ENCODE assay signal across 16 mouse cellular contexts in the genomic region with DNA sequence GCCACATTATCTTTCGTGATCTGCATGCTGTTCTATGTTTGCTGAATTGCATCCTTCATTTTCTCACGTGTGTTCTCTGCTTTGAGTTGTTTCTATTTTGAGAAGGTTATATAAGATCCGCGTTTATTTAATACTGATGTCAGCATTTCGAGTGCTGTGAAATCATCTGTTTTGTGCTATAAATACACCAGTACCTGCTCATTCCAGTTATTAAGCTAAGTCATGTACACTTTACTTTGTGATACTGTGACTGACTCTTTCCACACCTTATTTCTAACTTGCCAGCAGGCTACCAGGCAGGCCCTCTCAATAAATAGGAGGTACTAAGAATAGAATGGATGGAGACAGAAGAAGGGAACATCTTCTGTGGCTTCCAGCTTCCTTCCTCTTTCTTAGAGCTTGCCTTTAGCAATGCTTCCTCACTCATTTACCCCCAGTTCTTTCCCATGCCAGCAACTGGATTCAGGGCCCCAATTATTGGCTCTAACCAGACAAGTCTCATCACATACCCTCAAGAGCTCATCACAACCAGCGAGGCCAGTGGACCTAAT. TPM values are rescaled to one million over a fixed set of nuclear protein-coding genes. Genes with fewer than 3 reads are reported as not detected.
DNase-seq lines count a peak whose midpoint lies in the region; ATAC-seq and TF ChIP-seq lines count a peak whose summit lies in the region.
"Had no signal": no experiment of that assay in that cellular context is flagged by ENCODE, and none has a peak within 500 bp of the region (broad histone marks: within the 10 kb centered on the region; RNA-seq: fewer than 3 reads in every experiment).

No protein-coding gene starts in this region.

- WGBS in heart, embryonic 11.5 days (ENCODE audit: insufficient replicate concordance): 63% methylated on average over 6 of the region's 6 CpGs
- 89% methylated on average over 6 of the region's 6 CpGs for WGBS in hindbrain, embryonic 14.5 days

- no peaks in the 10 kb centered on the region for H3K27me3 ChIP-seq in heart, embryonic 11.5 days (ENCODE audit: control insufficient read depth, insufficient read depth, low read length)
- H3K27me3 ChIP-seq in hindbrain, embryonic 14.5 days (ENCODE audit: control insufficient read depth, insufficient read depth, low read length): no peaks in the 10 kb centered on the region
- H3K27me3 ChIP-seq: forebrain, embryonic 13.5 days; liver, embryonic 13.5 days had no signal

- TF ChIP-seq POLR2A in cortical plate, adult 2 months (IDR thresholded peaks at IDR 0.05; ENCODE audit: extremely low read depth, insufficient read depth, low read length): no peak

- intact Hi-C loops in left cerebral cortex, adult 2 months (cut with DNase I): no loop called here

- no peak overlapping the region for H3K27ac ChIP-seq in heart, embryonic 11.5 days (ENCODE audit: low read depth, low read length)
- H3K27ac ChIP-seq in left cerebral cortex, adult 2 months: peak overlapping the region; percentile 51; the same call in 1 of the 2 replicates
- H3K27ac ChIP-seq in cortical plate, adult 2 months (ENCODE audit: insufficient read depth, low read length): peak overlapping the region; percentile 65; the same call in 1 of the 2 replicates
- H3K27ac ChIP-seq in hindbrain, embryonic 14.5 days: no peak overlapping the region
- H3K27ac ChIP-seq: forebrain, embryonic 13.5 days; liver, embryonic 13.5 days had no signal

- no peak overlapping the region for H3K9ac ChIP-seq in heart, embryonic 11.5 days (ENCODE audit: low read depth, low read length)
- H3K9ac ChIP-seq in hindbrain, embryonic 14.5 days: no peak overlapping the region
- H3K9ac ChIP-seq: forebrain, embryonic 13.5 days; liver, embryonic 13.5 days had no signal

- no peak for TF ChIP-seq CTCF in left cerebral cortex, adult 2 months (IDR thresholded peaks at IDR 0.05)
- no peak for TF ChIP-seq CTCF in cortical plate, adult 2 months (IDR thresholded peaks at IDR 0.05; ENCODE audit: extremely low read depth, insufficient read depth, low read length)

- no peaks in the 10 kb centered on the region for H3K9me3 ChIP-seq in heart, embryonic 11.5 days (replicated peaks; ENCODE audit: control insufficient read depth, low read length)
- no peaks in the 10 kb centered on the region for H3K9me3 ChIP-seq in hindbrain, embryonic 14.5 days (ENCODE audit: control insufficient read depth, low read length)
- H3K9me3 ChIP-seq: forebrain, embryonic 13.5 days; G1E; liver, embryonic 13.5 days had no signal

- peak; percentile 15 to 45 for DNase-seq in heart, adult 9 months (ENCODE audit: low spot score in 2 of 2)
- DNase-seq in left cerebral cortex, adult 2 months (ENCODE audit: extremely low spot score in 1 of 2, low spot score in 2 of 2): no peak
- no peak for DNase-seq in left cerebral cortex, adult 8-10 months (ENCODE audit: low spot score in 2 of 2)
- DNase-seq in skeletal muscle tissue, adult 2 months (ENCODE audit: low read depth, low spot score): peak; percentile 18
- DNase-seq in hindbrain, embryonic 14.5 days (ENCODE audit: low spot score): no peak
- DNase-seq: adrenal gland, adult 8-10 months; cerebellum, adult 9-11 months; liver, embryonic 13.5 days; lung, postnatal 14 days; midbrain, embryonic 14.5 days; right cerebral cortex, postnatal 4 days; thymus, adult 2 months had no signal

- no peaks in the 10 kb centered on the region for H3K4me1 ChIP-seq in heart, embryonic 11.5 days (ENCODE audit: control insufficient read depth, insufficient read depth, low read length)
- H3K4me1 ChIP-seq in cortical plate, adult 2 months (ENCODE audit: control insufficient read depth, insufficient read depth, low read length): peaks cover 4% of the 10 kb centered on the region; the same call in 1 of the 2 replicates
- no peaks in the 10 kb centered on the region for H3K4me1 ChIP-seq in hindbrain, embryonic 14.5 days (replicated peaks; ENCODE audit: control insufficient read depth, insufficient read depth, low read length)
- H3K4me1 ChIP-seq: forebrain, embryonic 13.5 days; liver, embryonic 13.5 days had no signal

- H3K4me3 ChIP-seq in heart, embryonic 11.5 days (ENCODE audit: low read depth, low read length): no peak overlapping the region
- no peak overlapping the region for H3K4me3 ChIP-seq in left cerebral cortex, adult 2 months
- no peak overlapping the region for H3K4me3 ChIP-seq in cortical plate, adult 2 months (ENCODE audit: insufficient read depth, low read length)
- no peak overlapping the region for H3K4me3 ChIP-seq in hindbrain, embryonic 14.5 days (replicated peaks; ENCODE audit: low read length)
- H3K4me3 ChIP-seq: forebrain, embryonic 13.5 days; liver, embryonic 13.5 days had no signal

- H3K36me3 ChIP-seq in heart, embryonic 11.5 days (ENCODE audit: control insufficient read depth, insufficient read depth, low read length): no peaks in the 10 kb centered on the region
- no peaks in the 10 kb centered on the region for H3K36me3 ChIP-seq in hindbrain, embryonic 14.5 days (replicated peaks; ENCODE audit: control insufficient read depth, insufficient read depth)
- H3K36me3 ChIP-seq: G1E; liver, embryonic 13.5 days had no signal

- H3K4me2 ChIP-seq in heart, embryonic 11.5 days: no peak overlapping the region
- no peak overlapping the region for H3K4me2 ChIP-seq in hindbrain, embryonic 14.5 days (replicated peaks)
- H3K4me2 ChIP-seq: forebrain, embryonic 13.5 days; liver, embryonic 13.5 days had no signal

- ATAC-seq in heart, embryonic 11.5 days (replicated peaks; ENCODE audit: insufficient number of reproducible peaks, low FRiP score, low TSS enrichment): no peak
- no peak for ATAC-seq in hindbrain, embryonic 14.5 days (ENCODE audit: low FRiP score)
- ATAC-seq: forebrain, embryonic 13.5 days had no signal

RNA-seq across cellular contexts. Expression of gene Ypel5, which starts 48.3 kb away (rescaled TPM):
- 65.9 and 70.4 TPM in 2 replicates for polyA plus RNA-seq in heart, embryonic 11.5 days (2014; fragmentation: Nextera tagmentation; extraction: Ambion mirVana)
- total RNA-seq in left cerebral cortex, adult 2 months (2021): 10 to 100 TPM; 80.4 to 92.3 TPM
- total RNA-seq in left cerebral cortex, adult 8-10 months (2022): 100 to 1,000 TPM in 2 of 4 experiments, 10 to 100 TPM in 2; 93.5 to 107 (median 99.7) TPM
- polyA plus RNA-seq in cortical plate, adult 2 months (2012; rRNA removed): 72.9 and 73.3 TPM in 2 replicates
- polyA plus RNA-seq in hindbrain, embryonic 14.5 days (2014; fragmentation: Nextera tagmentation; extraction: Ambion mirVana): 118 TPM in 2 replicates

Comparison
In these comparisons a context has a peak if more than half of its experiments do, and no peak if none do; other contexts are left out.
1. DNase-seq: peak in heart, adult 9 months (2 of 2) and skeletal muscle tissue, adult 2 months (single experiment); none in left cerebral cortex, adult 2 months (0 of 2), left cerebral cortex, adult 8-10 months (0 of 2) and hindbrain, embryonic 14.5 days (single experiment).
2. H3K27ac ChIP-seq: peak in left cerebral cortex, adult 2 months (single experiment) and cortical plate, adult 2 months (single experiment); none in heart, embryonic 11.5 days (single experiment) and hindbrain, embryonic 14.5 days (single experiment).